Mouse (Mus musculus) embryo, embryonic 10.5 days (tissue): Measurements from ENCODE around the gene Scube3.

ENCODE experiments used
- DNase-seq: peaks from one replicate; pipeline ENCODE4 v3.0.0-alpha.2; 2015; ENCODE audit warnings: low spot score

Gene Scube3

GRCm38 (mm10) chr17:28141771-28142699 lies at the start of gene Scube3:
Gene Scube3 (plus strand): TSS chr17:28142141.
- DNase-seq: peak; percentile 86

GRCm38 (mm10) chr17:28092297-28092696 lies 49.6 kb upstream of the Scube3 start:
- peak; percentile 39 for DNase-seq

- no peak for DNase-seq
Observed at GRCm38 (mm10) chr17:28093837-28094236, 48.1 kb upstream of the Scube3 start.

DNA sequence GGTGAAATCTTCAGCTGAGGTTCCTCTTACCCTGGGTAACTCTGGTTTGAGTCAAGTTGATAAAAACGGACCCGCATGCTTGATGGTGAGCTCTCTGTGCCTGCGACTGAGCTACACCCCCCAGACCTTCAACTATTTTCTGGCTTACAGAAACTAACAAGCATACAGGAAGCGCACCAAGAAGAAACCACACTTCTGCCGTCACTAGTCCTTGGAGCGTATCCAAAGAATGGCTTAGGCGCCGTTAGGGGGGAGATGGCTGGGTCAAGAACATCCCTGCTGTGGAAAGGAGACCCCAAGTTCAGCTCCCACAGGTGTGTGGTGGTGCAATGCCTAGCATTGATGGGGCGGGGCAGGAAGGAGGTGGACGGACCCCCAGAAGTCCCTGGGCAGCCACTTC lies 45.5 kb upstream of the Scube3 start:
- DNase-seq: no peak

- DNase-seq: no peak
Observed at GRCm38 (mm10) chr17:28097308-28097707, 44.6 kb upstream of the Scube3 start.

DNA sequence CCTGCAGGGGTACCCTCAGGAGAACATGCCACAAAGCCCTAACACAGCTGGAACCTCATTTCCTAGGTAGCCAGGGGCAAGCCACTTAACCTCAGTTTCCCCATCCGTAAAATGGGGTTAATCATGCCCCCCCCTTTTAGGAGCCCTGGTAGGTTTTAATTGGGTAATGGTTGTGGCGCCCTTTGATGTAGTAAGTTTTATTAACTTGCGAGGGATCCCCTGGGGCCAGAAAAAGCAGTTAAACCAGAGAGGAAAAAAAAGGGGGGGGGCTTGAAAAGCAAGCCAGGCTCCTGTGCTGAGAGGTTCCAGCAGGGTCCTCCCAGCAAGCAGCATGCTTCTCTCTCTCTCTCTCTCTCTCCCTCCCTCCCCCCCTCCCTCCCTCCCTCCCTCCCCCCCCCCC lies 42.9 kb upstream of the Scube3 start:
- DNase-seq: no peak

- DNase-seq: no peak
Observed at GRCm38 (mm10) chr17:28100669-28101068, 41.3 kb upstream of the Scube3 start.

DNA sequence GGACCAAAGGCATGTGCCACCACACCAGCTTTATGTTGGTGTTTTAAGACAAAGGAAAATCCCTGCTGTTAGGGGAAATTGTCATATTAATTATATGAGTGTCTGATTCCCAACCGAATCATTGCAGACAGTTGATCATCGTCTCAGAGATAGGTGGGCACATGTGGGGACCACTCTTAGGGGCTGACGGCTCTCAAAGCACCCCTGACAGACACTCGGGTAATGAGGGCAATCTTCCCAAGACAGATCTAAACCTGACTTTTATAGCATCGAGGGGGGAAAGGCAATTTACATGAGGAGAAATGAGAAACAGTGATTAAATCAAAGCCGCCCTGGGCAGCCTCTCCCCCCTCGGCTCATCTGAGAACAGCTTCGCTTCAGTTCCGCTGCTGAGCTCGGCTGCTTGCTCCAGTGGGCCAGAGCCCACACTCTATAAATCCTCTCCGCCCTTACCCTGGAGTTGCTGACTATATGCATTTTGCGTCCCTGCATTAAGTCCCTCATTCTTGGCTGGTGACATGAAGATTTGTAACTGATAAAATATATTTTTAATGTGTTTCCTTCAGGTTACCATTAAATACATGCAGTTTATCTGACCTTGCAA lies 40.6 kb upstream of the Scube3 start:
- no peak for DNase-seq

GRCm38 (mm10) chr17:28101902-28102319 lies 40.0 kb upstream of the Scube3 start:
- no peak for DNase-seq

GRCm38 (mm10) chr17:28104416-28104815 lies 37.5 kb upstream of the Scube3 start:
- no peak for DNase-seq

DNA sequence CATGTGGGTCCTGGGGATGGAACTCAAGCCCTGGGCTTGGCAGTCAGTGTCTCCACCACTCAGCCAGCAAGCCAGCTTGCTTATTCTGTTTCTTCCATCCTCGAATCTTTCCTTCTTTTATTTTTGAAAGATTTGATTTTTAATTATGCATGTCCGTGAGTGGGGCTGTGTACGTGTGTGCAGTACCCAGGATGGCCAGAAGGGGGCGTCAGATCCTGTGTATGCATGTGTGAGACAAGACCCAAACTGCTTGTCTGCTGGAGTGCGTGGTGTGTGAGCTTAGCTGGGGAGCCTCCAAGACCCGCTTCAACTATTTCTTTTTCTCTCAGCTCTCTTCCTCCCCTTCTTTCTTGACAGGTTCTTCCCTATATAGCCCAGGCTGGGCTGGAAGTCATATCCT lies 35.6 kb upstream of the Scube3 start:
- DNase-seq: no peak

DNA sequence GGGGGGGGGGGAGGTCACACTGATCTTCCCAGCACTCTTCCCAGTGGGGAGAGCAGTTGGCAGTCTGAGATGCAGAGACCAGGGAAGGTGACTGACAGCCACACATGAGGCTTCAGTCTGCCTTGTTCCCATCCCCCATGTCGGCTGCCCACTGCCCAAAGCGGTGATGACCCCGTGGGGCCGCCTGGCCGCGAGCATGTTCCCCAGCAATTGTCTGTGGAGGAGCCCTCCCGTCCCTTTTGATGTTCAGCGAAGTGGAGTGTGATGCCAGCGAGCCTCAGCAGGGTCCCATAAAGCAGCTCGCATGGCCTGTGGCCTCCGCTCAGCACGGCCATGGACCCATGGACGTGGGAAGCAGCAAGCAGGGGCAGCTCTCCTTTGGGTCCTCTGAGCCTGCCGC lies 34.7 kb upstream of the Scube3 start:
- DNase-seq: peak; percentile 75

- no peak for DNase-seq
Observed at GRCm38 (mm10) chr17:28112266-28112665, 29.7 kb upstream of the Scube3 start.

GRCm38 (mm10) chr17:28116335-28116734 lies 25.6 kb upstream of the Scube3 start:
- DNase-seq: no peak

DNA sequence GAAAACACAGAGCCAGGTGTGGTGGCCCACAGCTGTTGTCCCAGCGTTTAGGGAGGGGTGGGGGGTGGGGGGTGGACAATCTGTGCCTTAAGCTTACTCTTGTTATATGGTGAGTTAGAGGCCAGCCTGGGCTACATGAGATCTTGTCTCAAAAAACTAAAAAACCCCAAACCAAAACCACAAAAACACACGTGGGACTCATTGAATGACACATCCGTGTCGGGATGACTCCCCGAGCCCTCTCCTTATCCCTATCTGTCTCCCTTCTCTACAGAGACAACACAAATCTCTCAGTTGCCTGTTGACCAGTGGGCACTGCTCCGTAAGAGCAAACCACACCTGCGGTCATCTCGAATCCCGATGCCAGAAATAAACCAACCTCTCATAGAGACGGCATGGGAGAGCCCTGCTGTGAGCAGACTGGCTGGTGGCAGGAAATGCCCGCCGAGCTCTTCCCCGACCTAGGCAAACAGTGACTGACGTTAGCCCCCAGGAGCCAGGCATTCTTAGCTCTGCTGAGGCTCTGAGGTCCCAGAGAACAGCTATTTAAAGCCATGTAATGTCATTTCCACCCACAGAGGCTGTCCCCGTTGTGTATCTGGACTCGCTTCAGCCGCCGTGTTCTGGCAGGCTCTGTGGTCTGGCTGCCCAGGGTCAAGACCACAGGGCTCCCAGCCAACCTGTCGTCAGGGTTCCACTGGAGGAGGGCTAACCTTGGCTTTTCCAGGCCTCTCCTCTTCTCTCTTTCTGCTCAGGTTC lies 24.3 kb upstream of the Scube3 start:
- no peak for DNase-seq

GRCm38 (mm10) chr17:28120460-28120859 lies 21.5 kb upstream of the Scube3 start:
- DNase-seq: no peak

DNA sequence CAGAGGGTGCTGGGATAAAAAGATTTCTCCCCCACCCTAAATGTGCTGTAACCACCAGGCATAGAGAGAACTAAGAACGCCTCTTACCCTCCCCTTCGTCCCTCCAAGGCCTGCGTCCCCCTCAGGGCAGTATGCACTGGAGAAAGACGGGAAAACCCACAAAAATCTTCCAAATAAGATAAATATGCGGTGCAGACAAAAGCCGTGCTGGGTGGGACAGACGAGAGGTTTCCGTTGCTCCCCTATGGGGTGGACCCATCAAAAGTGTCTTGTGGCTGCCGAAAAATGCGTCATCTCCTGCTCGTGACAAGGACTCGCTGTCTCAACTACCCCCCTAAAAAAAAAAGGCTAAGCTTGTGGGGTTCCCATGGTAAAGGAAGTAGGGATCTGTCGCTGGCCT lies 19.0 kb upstream of the Scube3 start:
- no peak for DNase-seq

DNA sequence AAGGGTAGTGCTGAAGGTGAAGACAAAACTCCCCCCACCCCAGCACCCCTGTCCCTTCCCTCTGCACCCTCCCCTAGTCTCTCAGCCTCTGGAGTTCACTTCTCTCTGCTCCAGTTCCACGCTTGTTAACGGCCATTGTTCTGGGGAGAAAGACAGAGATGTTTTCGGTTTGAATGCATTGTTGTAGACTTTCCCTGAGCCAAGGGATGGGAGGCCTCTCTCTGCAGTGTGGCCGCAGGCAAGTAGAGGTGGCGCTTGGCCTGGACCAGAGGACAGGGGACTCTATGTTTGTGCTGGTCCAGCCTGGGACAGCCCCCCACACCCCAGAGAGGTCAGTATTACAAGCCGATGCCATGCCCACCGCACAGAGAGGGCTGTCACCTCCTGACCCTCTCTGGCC lies 18.3 kb upstream of the Scube3 start:
- DNase-seq: peak; percentile 70

- DNase-seq: no peak
Observed at GRCm38 (mm10) chr17:28124368-28124767, 17.6 kb upstream of the Scube3 start.

DNA sequence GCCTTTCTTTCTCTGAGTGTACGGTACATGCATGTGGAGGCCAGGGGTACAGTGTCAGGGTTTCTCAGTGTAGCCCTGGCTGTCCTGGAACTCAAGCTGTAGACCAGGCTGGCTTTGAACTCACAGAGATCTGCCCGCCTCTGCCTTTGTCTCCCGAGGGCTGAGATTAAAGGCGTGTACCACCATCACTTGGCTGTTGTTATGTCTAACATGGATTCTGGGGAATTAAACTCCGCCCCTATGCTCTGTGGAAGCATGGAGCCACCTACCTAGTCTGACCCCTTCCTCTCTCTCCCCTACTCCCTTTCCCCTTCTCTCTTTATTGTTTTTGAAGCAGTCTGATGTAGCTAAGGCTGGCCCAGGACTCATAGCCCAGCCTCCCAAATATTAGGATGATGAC lies 12.1 kb upstream of the Scube3 start:
- DNase-seq: no peak

GRCm38 (mm10) chr17:28130391-28131125 lies 11.4 kb upstream of the Scube3 start:
- DNase-seq: no peak

DNA sequence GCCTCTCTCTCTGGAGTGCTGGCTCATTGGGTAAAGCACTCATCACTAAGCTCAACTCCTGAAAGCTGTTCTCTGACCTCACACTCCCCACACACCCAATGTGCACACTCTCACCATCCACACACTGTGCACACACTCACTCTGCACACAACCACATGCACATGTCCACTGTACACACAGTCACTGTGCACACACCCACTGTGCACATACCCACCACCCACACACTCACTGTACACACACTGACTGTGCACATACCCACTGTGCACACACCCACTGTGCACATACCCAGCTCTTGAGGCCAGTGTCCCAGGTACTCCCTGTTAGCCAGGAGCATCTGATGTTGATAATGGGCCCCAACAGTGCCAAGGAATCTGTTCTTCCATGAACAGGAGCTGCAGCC lies 10.8 kb upstream of the Scube3 start:
- no peak for DNase-seq
